Mouse (Mus musculus): ENCODE measurements around the gene Rasgef1b. TPM values are rescaled to one million over a fixed set of nuclear protein-coding genes. Genes with fewer than 3 reads are reported as not detected.

The Rasgef1b gene
- polyA plus RNA-seq, 1 experiment, result 0.36 TPM

GRCm38 (mm10) chr5:99513209-99513880 lies 215.5 kb downstream of the Rasgef1b start:
- Histone ChIP-seq H3K4me1 (ENCODE audit: control insufficient read depth, insufficient read depth, insufficient read length, low read length) (no peaks in the 10 kb centered on the region), H3K4me3 (ENCODE audit: insufficient read depth, low read depth, low read length) (no peak overlapping the region), H3K27ac (replicated peaks; ENCODE audit: low read depth, low read length) (no peak overlapping the region)

GRCm38 (mm10) chr5:99511081-99511480 lies 217.8 kb downstream of the Rasgef1b start:
- H3K4me1 ChIP-seq (ENCODE audit: control insufficient read depth, insufficient read depth, insufficient read length, low read length), result no peaks in the 10 kb centered on the region
- H3K27ac ChIP-seq (replicated peaks; ENCODE audit: low read depth, low read length), result no peak overlapping the region
- no peak overlapping the region for H3K4me3 ChIP-seq (ENCODE audit: insufficient read depth, low read depth, low read length)

DNA sequence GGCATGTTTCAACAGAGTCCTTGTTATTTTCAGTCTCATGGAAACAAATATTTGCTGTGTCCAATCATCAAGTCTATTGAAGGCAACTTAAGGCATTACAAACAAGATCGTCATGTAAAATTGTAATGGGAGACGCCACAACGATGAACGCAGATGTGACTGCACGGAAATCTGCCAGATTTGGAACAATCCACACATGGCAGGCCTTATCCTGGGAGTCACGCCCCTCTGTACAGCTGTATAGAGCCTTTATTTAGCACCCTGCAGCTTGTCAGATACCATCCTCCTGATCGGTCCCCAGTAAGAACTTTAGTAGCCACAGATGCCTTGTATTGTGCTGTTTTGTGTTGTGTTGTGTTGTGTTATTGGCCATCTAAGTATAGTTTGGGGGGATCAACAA lies 222.8 kb downstream of the Rasgef1b start:
- H3K4me3 ChIP-seq (ENCODE audit: insufficient read depth, low read depth, low read length), result no peak overlapping the region
- no peaks in the 10 kb centered on the region for H3K4me1 ChIP-seq (ENCODE audit: control insufficient read depth, insufficient read depth, insufficient read length, low read length)
- no peak overlapping the region for H3K27ac ChIP-seq (replicated peaks; ENCODE audit: low read depth, low read length)

GRCm38 (mm10) chr5:99504349-99504830 lies 224.5 kb downstream of the Rasgef1b start:
- Histone ChIP-seq H3K4me1 (ENCODE audit: control insufficient read depth, insufficient read depth, insufficient read length, low read length) (no peaks in the 10 kb centered on the region), H3K27ac (replicated peaks; ENCODE audit: low read depth, low read length) (no peak overlapping the region), H3K4me3 (ENCODE audit: insufficient read depth, low read depth, low read length) (no peak overlapping the region)

GRCm38 (mm10) chr5:99502681-99503080 lies 226.2 kb downstream of the Rasgef1b start:
- H3K4me1 ChIP-seq (ENCODE audit: control insufficient read depth, insufficient read depth, insufficient read length, low read length), result no peaks in the 10 kb centered on the region

DNA sequence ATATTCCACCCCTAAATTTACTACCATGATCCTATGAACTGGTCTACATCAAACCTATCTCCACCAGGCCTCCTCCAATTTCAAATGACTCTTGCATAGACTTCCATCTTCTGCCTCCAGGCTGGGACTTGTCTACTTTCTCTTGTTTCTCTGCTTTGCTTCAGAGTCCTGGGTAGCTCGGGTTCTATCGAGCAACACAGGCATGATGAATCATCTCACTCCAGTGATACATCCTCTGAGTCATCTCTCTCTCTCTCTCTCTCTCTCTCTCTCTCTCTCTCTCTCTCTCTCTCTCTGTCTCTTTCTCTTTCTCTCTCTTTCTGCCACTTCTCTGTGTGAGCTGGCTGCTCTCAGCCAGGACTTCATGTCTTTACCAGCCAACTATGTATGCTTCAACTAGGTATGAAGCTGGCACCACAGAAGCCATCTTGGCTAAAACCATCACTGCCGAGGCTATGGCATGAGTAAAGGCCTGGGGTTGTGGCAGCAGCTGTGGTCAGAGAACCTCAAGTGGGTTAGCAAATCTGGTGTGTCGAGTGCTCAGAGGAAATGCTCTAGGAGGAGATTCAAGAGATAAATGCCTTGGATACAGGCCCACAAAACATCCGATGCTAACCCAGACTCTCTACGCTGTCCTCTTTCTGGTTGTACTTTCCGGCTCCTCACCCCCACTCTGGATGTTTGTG lies 229.3 kb downstream of the Rasgef1b start:
- Histone ChIP-seq H3K4me3 (ENCODE audit: insufficient read depth, low read depth, low read length) (no peak overlapping the region), H3K4me1 (ENCODE audit: control insufficient read depth, insufficient read depth, insufficient read length, low read length) (no peaks in the 10 kb centered on the region), H3K27ac (replicated peaks; ENCODE audit: low read depth, low read length) (no peak overlapping the region)

More at GRCm38 (mm10) chr5:99502681-99503080, 226.2 kb downstream of the Rasgef1b start:
- Histone ChIP-seq H3K27ac (replicated peaks; ENCODE audit: low read depth, low read length) (no peak overlapping the region), H3K4me3 (ENCODE audit: insufficient read depth, low read depth, low read length) (no peak overlapping the region)

DNA sequence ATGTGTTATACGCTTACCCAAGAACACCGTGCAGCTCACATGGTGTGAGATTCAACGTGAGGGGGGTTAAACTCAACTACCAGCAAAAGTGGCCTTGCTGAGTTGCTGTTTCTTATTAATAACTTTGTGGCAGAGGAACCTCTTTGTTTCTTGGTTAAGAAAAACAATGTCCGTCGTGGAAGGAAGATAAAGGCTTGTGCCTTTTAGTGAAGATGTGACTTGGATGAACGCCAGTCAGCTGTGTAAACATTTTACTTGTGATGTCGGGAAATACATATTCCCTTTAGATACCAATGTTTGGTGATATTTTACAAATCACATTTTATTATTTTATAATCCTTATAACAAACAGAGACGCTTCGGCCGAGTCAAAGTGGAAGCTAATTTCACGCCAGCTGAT lies 231.0 kb downstream of the Rasgef1b start:
- Histone ChIP-seq H3K4me3 (ENCODE audit: insufficient read depth, low read depth, low read length) (no peak overlapping the region), H3K4me1 (ENCODE audit: control insufficient read depth, insufficient read depth, insufficient read length, low read length) (no peaks in the 10 kb centered on the region), H3K27ac (replicated peaks; ENCODE audit: low read depth, low read length) (no peak overlapping the region)

DNA sequence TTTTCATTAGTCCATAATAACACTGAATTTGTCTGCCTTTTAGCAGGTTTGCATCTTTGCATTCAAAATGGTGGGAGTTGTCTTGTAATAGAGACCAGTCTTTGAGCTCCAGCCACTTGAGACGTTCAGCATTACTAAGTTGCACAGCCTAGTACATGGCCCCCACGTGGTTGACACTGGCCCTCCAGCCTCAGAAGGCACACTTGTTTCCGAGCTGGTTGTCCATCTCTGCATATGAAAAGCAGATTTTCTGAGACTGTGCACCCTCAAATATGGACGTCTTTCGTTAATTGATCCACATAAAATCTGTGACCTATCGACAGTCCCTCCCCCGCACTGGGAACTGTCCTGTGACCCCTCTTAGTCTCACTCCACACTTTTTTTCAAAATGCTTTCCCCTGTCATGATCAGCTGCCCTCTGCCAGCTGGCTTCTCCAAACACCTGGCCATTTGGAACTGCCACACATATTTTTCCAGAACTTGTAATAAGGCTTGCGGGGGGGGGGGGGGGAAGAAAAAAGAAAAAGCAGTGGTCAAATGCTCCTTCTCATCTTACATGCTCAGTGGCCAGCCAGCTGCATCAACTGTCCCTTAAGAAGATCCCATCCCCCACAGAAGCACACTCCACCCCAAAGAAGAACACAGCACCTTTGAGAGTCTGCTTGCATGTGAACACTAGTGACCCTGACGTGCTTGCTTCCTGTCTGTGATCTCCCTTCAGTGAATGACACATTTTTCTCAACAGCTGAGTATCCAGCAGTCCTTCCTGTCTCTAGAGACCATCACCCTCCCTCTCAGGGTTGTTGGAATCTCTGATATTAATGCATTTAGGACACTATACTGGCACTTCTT lies 231.7 kb downstream of the Rasgef1b start:
- Histone ChIP-seq H3K27ac (replicated peaks; ENCODE audit: low read depth, low read length) (no peak overlapping the region), H3K4me3 (ENCODE audit: insufficient read depth, low read depth, low read length) (no peak overlapping the region), H3K4me1 (ENCODE audit: control insufficient read depth, insufficient read depth, insufficient read length, low read length) (no peaks in the 10 kb centered on the region)

DNA sequence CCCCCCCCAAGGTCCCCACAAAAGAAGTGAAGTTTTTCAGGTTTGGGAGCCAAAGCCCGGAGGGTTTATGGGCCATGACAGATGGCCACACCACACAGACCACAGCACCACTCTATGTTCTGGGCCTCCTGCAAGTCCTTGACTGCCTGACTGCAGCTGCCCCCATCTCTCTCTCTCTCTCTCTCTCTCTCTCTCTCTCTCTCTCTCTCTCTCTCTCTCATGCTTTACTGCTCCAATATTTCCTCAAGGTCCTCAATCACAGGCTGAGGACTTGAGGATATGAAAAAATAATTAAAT lies 232.8 kb downstream of the Rasgef1b start:
- Histone ChIP-seq H3K4me3 (ENCODE audit: insufficient read depth, low read depth, low read length) (no peak overlapping the region), H3K27ac (replicated peaks; ENCODE audit: low read depth, low read length) (no peak overlapping the region), H3K4me1 (ENCODE audit: control insufficient read depth, insufficient read depth, insufficient read length, low read length) (no peaks in the 10 kb centered on the region)

- Histone ChIP-seq H3K4me3 (ENCODE audit: insufficient read depth, low read depth, low read length) (no peak overlapping the region), H3K27ac (replicated peaks; ENCODE audit: low read depth, low read length) (no peak overlapping the region), H3K4me1 (ENCODE audit: control insufficient read depth, insufficient read depth, insufficient read length, low read length) (no peaks in the 10 kb centered on the region)
Measured at GRCm38 (mm10) chr5:99495354-99496156, 233.3 kb downstream of the Rasgef1b start.

DNA sequence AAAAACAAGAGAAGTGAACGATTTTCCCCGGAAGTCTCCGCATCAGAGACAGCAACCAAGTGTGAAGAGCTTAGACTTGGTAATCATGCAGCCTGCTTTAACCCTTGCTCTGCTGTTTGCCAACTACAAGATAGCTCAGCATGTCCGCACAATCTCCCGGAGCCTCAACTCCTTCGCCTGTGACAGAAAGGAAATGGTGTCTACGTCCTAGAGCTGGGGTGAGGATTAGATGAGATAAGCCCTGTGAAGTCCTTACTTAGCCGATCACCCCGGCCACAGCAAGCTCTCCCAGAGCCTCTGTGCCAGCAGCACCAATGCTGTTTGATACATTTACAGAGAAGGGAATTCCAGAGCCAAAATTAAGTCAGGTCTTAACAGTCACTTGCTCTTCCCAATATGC lies 235.0 kb downstream of the Rasgef1b start:
- Histone ChIP-seq H3K27ac (replicated peaks; ENCODE audit: low read depth, low read length) (no peak overlapping the region), H3K4me1 (ENCODE audit: control insufficient read depth, insufficient read depth, insufficient read length, low read length) (no peaks in the 10 kb centered on the region), H3K4me3 (ENCODE audit: insufficient read depth, low read depth, low read length) (no peak overlapping the region)

DNA sequence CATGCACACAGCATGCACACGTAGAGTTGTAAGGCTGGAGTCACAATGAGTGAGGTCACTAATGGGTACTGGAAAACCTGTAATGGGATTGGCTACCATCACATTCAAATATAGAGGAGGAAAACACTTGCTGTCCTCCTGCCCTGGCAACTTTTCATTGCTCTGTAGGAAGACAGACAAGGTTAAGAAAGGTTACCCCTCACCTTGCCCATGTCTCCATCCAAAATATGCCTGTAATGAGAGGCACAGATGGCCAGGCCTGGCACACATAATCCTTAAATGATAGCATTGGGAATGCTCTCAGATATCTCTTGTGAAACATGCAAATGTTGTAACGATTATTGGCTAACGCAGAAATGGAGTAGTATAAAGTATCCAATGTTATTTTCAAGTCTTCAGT lies 235.8 kb downstream of the Rasgef1b start:
- Histone ChIP-seq H3K4me1 (ENCODE audit: control insufficient read depth, insufficient read depth, insufficient read length, low read length) (no peaks in the 10 kb centered on the region), H3K27ac (replicated peaks; ENCODE audit: low read depth, low read length) (no peak overlapping the region), H3K4me3 (ENCODE audit: insufficient read depth, low read depth, low read length) (no peak overlapping the region)

GRCm38 (mm10) chr5:99488479-99489158 lies 240.2 kb downstream of the Rasgef1b start:
- Histone ChIP-seq H3K27ac (replicated peaks; ENCODE audit: low read depth, low read length) (no peak overlapping the region), H3K4me3 (ENCODE audit: insufficient read depth, low read depth, low read length) (no peak overlapping the region), H3K4me1 (ENCODE audit: control insufficient read depth, insufficient read depth, insufficient read length, low read length) (no peaks in the 10 kb centered on the region)

- no peak overlapping the region for H3K4me3 ChIP-seq (ENCODE audit: insufficient read depth, low read depth, low read length)
- no peak overlapping the region for H3K27ac ChIP-seq (replicated peaks; ENCODE audit: low read depth, low read length)
- H3K4me1 ChIP-seq (ENCODE audit: control insufficient read depth, insufficient read depth, insufficient read length, low read length), result no peaks in the 10 kb centered on the region
Measured at GRCm38 (mm10) chr5:99487009-99487858, 241.6 kb downstream of the Rasgef1b start.

Data from brown adipose tissue, adult 24 weeks (tissue).